ENCODE assay signal across 18 mouse cellular contexts in genomic region chr17:29113591-29114352, GRCm38 (mm10). TPM values are rescaled to one million over a fixed set of nuclear protein-coding genes. Genes with fewer than 3 reads are reported as not detected.
DNase-seq lines count a peak whose midpoint lies in the region; ATAC-seq and TF ChIP-seq lines count a peak whose summit lies in the region.
"Had no signal": no experiment of that assay in that cellular context is flagged by ENCODE, and none has a peak within 500 bp of the region (broad histone marks: within the 10 kb centered on the region; RNA-seq: fewer than 3 reads in every experiment).

Gene Rab44, plus strand, starts transcription at chr17:29114145.

- ATAC-seq in erythroblast, adult 5-6 weeks (replicated peaks; ENCODE audit: low FRiP score, poor library complexity, severe bottlenecking): no peak
- peak; percentile 16; the same call in 1 of the 2 replicates for ATAC-seq in liver, embryonic 16.5 days (ENCODE audit: low read depth)
- ATAC-seq: activated CD4-positive, CD25-positive, alpha-beta regulatory T cell, adult 4 months; midbrain, embryonic 15.5 days had no signal

- no peak within 1 kb of the TSS for H3K4me2 ChIP-seq in liver, embryonic 16.5 days (ENCODE audit: low read depth, low read length)
- H3K4me2 ChIP-seq: heart, embryonic 13.5 days; hindbrain, embryonic 13.5 days; lung, embryonic 15.5 days; midbrain, embryonic 15.5 days had no signal

- WGBS in liver, embryonic 16.5 days (ENCODE audit: insufficient replicate concordance): 47% methylated on average over 13 of the region's 13 CpGs
- WGBS in hindbrain, embryonic 10.5 days: 92% methylated on average over 13 of the region's 13 CpGs
- WGBS in kidney, adult 2 months: 89% methylated on average over 13 of the region's 13 CpGs

- no peaks in the 10 kb centered on the region for H3K9me3 ChIP-seq in liver, embryonic 16.5 days (replicated peaks; ENCODE audit: control insufficient read depth, low read length)
- 0 out of 2 replicates have a peak, but pooled peaks cover 2% of the 10 kb centered on the region for H3K9me3 ChIP-seq in hindbrain, embryonic 10.5 days
- H3K9me3 ChIP-seq: forebrain, embryonic 10.5 days; heart, embryonic 13.5 days; hindbrain, embryonic 13.5 days; lung, embryonic 15.5 days; midbrain, embryonic 15.5 days had no signal

- H3K27ac ChIP-seq in liver, embryonic 16.5 days (ENCODE audit: low read length): peak within 1 kb of the TSS; percentile 24; the same call in 1 of the 2 replicates
- no peak within 1 kb of the TSS for H3K27ac ChIP-seq in hindbrain, embryonic 10.5 days
- H3K27ac ChIP-seq in kidney, adult 2 months (ENCODE audit: insufficient read depth, low read depth, low read length): no peak within 1 kb of the TSS
- H3K27ac ChIP-seq: embryonic facial prominence, embryonic 10.5 days; forebrain, embryonic 10.5 days; heart, embryonic 13.5 days; hindbrain, embryonic 13.5 days; lung, embryonic 15.5 days; midbrain, embryonic 15.5 days had no signal

- H3K4me1 ChIP-seq in liver, embryonic 16.5 days (ENCODE audit: control insufficient read depth, low read depth, low read length): no peaks in the 10 kb centered on the region
- no peaks in the 10 kb centered on the region for H3K4me1 ChIP-seq in hindbrain, embryonic 10.5 days (replicated peaks)
- no peaks in the 10 kb centered on the region for H3K4me1 ChIP-seq in kidney, adult 2 months (ENCODE audit: control insufficient read depth, insufficient read depth, low read length)
- H3K4me1 ChIP-seq: forebrain, embryonic 10.5 days; heart, embryonic 13.5 days; hindbrain, embryonic 13.5 days; lung, embryonic 15.5 days; midbrain, embryonic 15.5 days had no signal

- no peak for TF ChIP-seq CTCF in kidney, adult 2 months (conservative IDR thresholded peaks at IDR 0.05; ENCODE audit: insufficient read depth, insufficient read length, low read depth, low read length)

- peak; percentile 1 to 25 for DNase-seq in kidney, postnatal 25 days
- no peak for DNase-seq in kidney, adult 11 months
- peak; percentile 94 for DNase-seq in 416B (ENCODE audit: low read depth)
- DNase-seq in yolk sac, embryonic 10.5 days (ENCODE audit: low spot score): no peak
- DNase-seq in hindbrain, embryonic 10.5 days (ENCODE audit: low spot score): no peak
- no peak for DNase-seq in kidney, adult 2 months
- DNase-seq: cerebellum, adult 8-10 months; kidney, adult 9 months had no signal

- H3K27me3 ChIP-seq in liver, embryonic 16.5 days (ENCODE audit: control insufficient read depth, insufficient read depth, low read depth, low read length): no peaks in the 10 kb centered on the region
- H3K27me3 ChIP-seq in hindbrain, embryonic 10.5 days (ENCODE audit: insufficient read depth, poor library complexity, severe bottlenecking): no peaks in the 10 kb centered on the region
- no peaks in the 10 kb centered on the region for H3K27me3 ChIP-seq in kidney, adult 2 months (replicated peaks; ENCODE audit: control insufficient read depth, insufficient read depth, low read length)
- H3K27me3 ChIP-seq: hindbrain, embryonic 13.5 days; lung, embryonic 15.5 days; midbrain, embryonic 15.5 days had no signal

- peak within 1 kb of the TSS; percentile 34 for H3K4me3 ChIP-seq in liver, embryonic 16.5 days (ENCODE audit: low read depth, low read length)
- no peak within 1 kb of the TSS for H3K4me3 ChIP-seq in hindbrain, embryonic 10.5 days
- no peak within 1 kb of the TSS for H3K4me3 ChIP-seq in kidney, adult 2 months (ENCODE audit: insufficient read depth, low read depth, low read length)
- H3K4me3 ChIP-seq: embryonic facial prominence, embryonic 10.5 days; forebrain, embryonic 10.5 days; heart, embryonic 13.5 days; hindbrain, embryonic 13.5 days; lung, embryonic 15.5 days; midbrain, embryonic 15.5 days had no signal

- no peak within 1 kb of the TSS for H3K9ac ChIP-seq in liver, embryonic 16.5 days (ENCODE audit: low read depth, low read length)
- H3K9ac ChIP-seq: heart, embryonic 13.5 days; hindbrain, embryonic 13.5 days; lung, embryonic 15.5 days; midbrain, embryonic 15.5 days had no signal

- TF ChIP-seq POLR2A in kidney, adult 2 months (IDR thresholded peaks at IDR 0.05; ENCODE audit: low read depth, low read length): no peak

- no peaks in the 10 kb centered on the region for H3K36me3 ChIP-seq in liver, embryonic 16.5 days (ENCODE audit: control insufficient read depth, insufficient read depth)
- H3K36me3 ChIP-seq in hindbrain, embryonic 10.5 days: no peaks in the 10 kb centered on the region
- H3K36me3 ChIP-seq in kidney, adult 2 months (ENCODE audit: control insufficient read depth, insufficient read depth, low read length): no peaks in the 10 kb centered on the region
- H3K36me3 ChIP-seq: embryonic facial prominence, embryonic 10.5 days; forebrain, embryonic 10.5 days; heart, embryonic 13.5 days; hindbrain, embryonic 13.5 days; lung, embryonic 15.5 days; midbrain, embryonic 15.5 days had no signal

RNA-seq across cellular contexts. Expression of gene Rab44, which starts in this region (rescaled TPM):
- 34.8 and 43.7 TPM in 2 replicates for total RNA-seq in erythroblast, adult 5-6 weeks (2015; ENCODE audit: low replicate concordance)
- 31.5 and 38.7 TPM in 2 replicates for total RNA-seq in erythroblast, adult 5-6 weeks (2017; ENCODE audit: low replicate concordance)
- 9.9 and 10.9 TPM in 2 replicates for polyA plus RNA-seq in liver, embryonic 16.5 days (2015; fragmentation: Nextera tagmentation; extraction: Ambion mirVana)
- 0.04 TPM in 1 of 2 replicates, not detected in the other for polyA plus RNA-seq in hindbrain, embryonic 10.5 days (2016; fragmentation: Nextera tagmentation; extraction: Ambion mirVana)
- polyA plus RNA-seq in kidney, adult 2 months (2012; rRNA removed): 0.16 and 0.34 TPM in 2 replicates
- polyA plus RNA-seq: activated CD4-positive, CD25-positive, alpha-beta regulatory T cell, adult 4 months; midbrain, embryonic 15.5 days; neural tube, embryonic 14.5 days had no signal

Comparison
In these comparisons a context has a peak if more than half of its experiments do, and no peak if none do; other contexts are left out.
1. DNase-seq: peak in kidney, postnatal 25 days (2 of 2) and 416B (single experiment); none in kidney, adult 11 months (single experiment), yolk sac, embryonic 10.5 days (single experiment), hindbrain, embryonic 10.5 days (single experiment) and kidney, adult 2 months (single experiment).